28 mouse cellular contexts compared by ENCODE assay signal in the genomic region with DNA sequence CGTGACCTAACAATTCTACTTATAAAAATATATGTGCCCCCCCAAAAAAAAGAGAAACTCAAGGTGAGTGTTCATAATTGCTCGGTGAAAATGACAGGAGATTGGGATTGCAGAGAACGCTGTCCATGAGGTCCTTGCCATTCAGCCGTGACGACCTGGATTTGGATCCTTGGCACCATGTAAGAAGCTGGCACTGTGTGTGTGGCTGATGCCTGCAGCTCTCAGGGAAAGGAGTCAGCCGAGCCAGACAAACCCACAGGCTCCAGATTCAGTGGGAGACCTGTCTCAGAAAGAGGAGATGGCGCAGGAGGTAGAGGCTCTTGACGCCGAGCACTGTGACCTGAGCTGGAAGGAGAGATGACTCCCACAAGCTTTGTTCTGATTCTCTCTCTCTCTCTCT. TPM values are rescaled to one million over a fixed set of nuclear protein-coding genes. Genes with fewer than 3 reads are reported as not detected.
DNase-seq lines count a peak whose midpoint lies in the region; ATAC-seq and TF ChIP-seq lines count a peak whose summit lies in the region.
"Had no signal": no experiment of that assay in that cellular context is flagged by ENCODE, and none has a peak within 500 bp of the region (broad histone marks: within the 10 kb centered on the region; RNA-seq: fewer than 3 reads in every experiment).

No protein-coding gene starts in this region.

- TF ChIP-seq CTCF in hindbrain, postnatal 0 days (IDR thresholded peaks at IDR 0.05; ENCODE audit: low read depth) = no peak

- no peaks in the 10 kb centered on the region for H3K27me3 ChIP-seq in kidney, embryonic 15.5 days
- no peaks in the 10 kb centered on the region for H3K27me3 ChIP-seq in limb, embryonic 10.5 days (ENCODE audit: low read depth, poor library complexity, severe bottlenecking)
- no peaks in the 10 kb centered on the region for H3K27me3 ChIP-seq in hindbrain, postnatal 0 days (ENCODE audit: insufficient read depth, low read length)
- H3K27me3 ChIP-seq: CH12.LX; heart, embryonic 15.5 days; midbrain, embryonic 12.5 days; Patski had no signal

- DNase-seq in kidney, adult 11 months = peak; percentile 73
- peak; percentile 14 for DNase-seq in cerebellum, adult 8-10 months
- peak; percentile 71 to 81 for DNase-seq in cerebellum, postnatal 10 days
- DNase-seq in kidney, postnatal 10 days = peak; percentile 38
- no peak for DNase-seq in limb, embryonic 10.5 days (ENCODE audit: low spot score)
- DNase-seq in hindbrain, postnatal 0 days (ENCODE audit: low spot score) = no peak
- DNase-seq: adrenal gland, postnatal 36 days; B cell, adult 2 months; heart, postnatal 4 days; layer of hippocampus, adult 9-11 months; liver, postnatal 0 days; lung, postnatal 14 days; spleen, adult 18-20 months had no signal

- no peak for ATAC-seq in kidney, embryonic 15.5 days (replicated peaks; ENCODE audit: low FRiP score)
- ATAC-seq in hindbrain, postnatal 0 days = no peak
- ATAC-seq: forebrain, embryonic 16.5 days; liver, postnatal 0 days; Patski had no signal

- 0 out of 2 replicates have a peak, but pooled peaks cover 3% of the 10 kb centered on the region for H3K4me1 ChIP-seq in kidney, embryonic 15.5 days
- H3K4me1 ChIP-seq in limb, embryonic 10.5 days = no peaks in the 10 kb centered on the region
- no peaks in the 10 kb centered on the region for H3K4me1 ChIP-seq in hindbrain, postnatal 0 days (ENCODE audit: insufficient read depth, low read length)
- H3K4me1 ChIP-seq: midbrain, embryonic 12.5 days had no signal

- H3K9ac ChIP-seq in kidney, embryonic 15.5 days = no peak overlapping the region
- H3K9ac ChIP-seq in hindbrain, postnatal 0 days (replicated peaks; ENCODE audit: low read length) = no peak overlapping the region
- H3K9ac ChIP-seq: heart, embryonic 15.5 days; hindbrain, embryonic 14.5 days; liver, postnatal 0 days; midbrain, embryonic 12.5 days had no signal

- WGBS in kidney, embryonic 15.5 days = 78% methylated on average over 9 of the region's 9 CpGs
- 91% methylated on average over 9 of the region's 9 CpGs for WGBS in limb, embryonic 10.5 days
- WGBS in hindbrain, postnatal 0 days = 68% methylated on average over 9 of the region's 9 CpGs

- no peaks in the 10 kb centered on the region for H3K9me3 ChIP-seq in kidney, embryonic 15.5 days (replicated peaks)
- H3K9me3 ChIP-seq in limb, embryonic 10.5 days (replicated peaks) = no peaks in the 10 kb centered on the region
- no peaks in the 10 kb centered on the region for H3K9me3 ChIP-seq in hindbrain, postnatal 0 days (ENCODE audit: low read length)
- H3K9me3 ChIP-seq: embryonic facial prominence, embryonic 10.5 days; G1E; heart, embryonic 15.5 days; midbrain, embryonic 12.5 days had no signal

- no peak overlapping the region for H3K27ac ChIP-seq in kidney, embryonic 15.5 days
- H3K27ac ChIP-seq in limb, embryonic 10.5 days = no peak overlapping the region
- H3K27ac ChIP-seq in hindbrain, postnatal 0 days = no peak overlapping the region
- H3K27ac ChIP-seq: embryonic facial prominence, embryonic 10.5 days; heart, embryonic 15.5 days; hindbrain, embryonic 14.5 days; left cerebral cortex, adult 2 months; midbrain, embryonic 12.5 days had no signal

- no peaks in the 10 kb centered on the region for H3K36me3 ChIP-seq in kidney, embryonic 15.5 days
- peaks cover 15% of the 10 kb centered on the region for H3K36me3 ChIP-seq in limb, embryonic 10.5 days
- H3K36me3 ChIP-seq in hindbrain, postnatal 0 days (ENCODE audit: insufficient read depth, low read length) = no peaks in the 10 kb centered on the region
- H3K36me3 ChIP-seq: G1E; heart, embryonic 15.5 days had no signal

- H3K4me3 ChIP-seq in kidney, embryonic 15.5 days (replicated peaks) = no peak overlapping the region
- no peak overlapping the region for H3K4me3 ChIP-seq in limb, embryonic 10.5 days
- H3K4me3 ChIP-seq in hindbrain, postnatal 0 days (ENCODE audit: low read length) = no peak overlapping the region
- H3K4me3 ChIP-seq: embryonic facial prominence, embryonic 10.5 days; heart, embryonic 15.5 days; left cerebral cortex, adult 2 months; midbrain, embryonic 12.5 days had no signal

- no peak overlapping the region for H3K4me2 ChIP-seq in kidney, embryonic 15.5 days
- H3K4me2 ChIP-seq in hindbrain, postnatal 0 days (ENCODE audit: low read depth, low read length) = no peak overlapping the region
- H3K4me2 ChIP-seq: heart, embryonic 15.5 days; hindbrain, embryonic 14.5 days; liver, embryonic 11.5 days; midbrain, embryonic 12.5 days had no signal

RNA-seq across cellular contexts. Expression of a gene that starts 11.5 kb away (rescaled TPM):
- 0.23 and 1.1 TPM in 2 replicates for polyA plus RNA-seq in kidney, embryonic 15.5 days (2015; fragmentation: Nextera tagmentation; extraction: Ambion mirVana)
- 0.11 and 0.30 TPM in 2 replicates for polyA plus RNA-seq in limb, embryonic 10.5 days (2016; fragmentation: Nextera tagmentation; extraction: Ambion mirVana)
- total RNA-seq in hindbrain, postnatal 0 days (2014; rRNA removed) = 0.61 and 1.2 TPM in 2 replicates
- polyA plus RNA-seq in hindbrain, postnatal 0 days (2015; fragmentation: Nextera tagmentation; extraction: Ambion mirVana) = 1.2 and 1.4 TPM in 2 replicates
- total RNA-seq: adrenal gland, adult 18-20 months; adrenal gland, postnatal 36 days; megakaryocyte progenitor cell, adult 5-6 weeks; monocyte, adult 5-6 weeks had no signal
- polyA plus RNA-seq: G1E had no signal

RNA-seq across cellular contexts. Expression of a gene that starts 25.3 kb away (rescaled TPM):
- polyA plus RNA-seq in kidney, embryonic 15.5 days (2015; fragmentation: Nextera tagmentation; extraction: Ambion mirVana) = 7.9 and 8.9 TPM in 2 replicates
- polyA plus RNA-seq in limb, embryonic 10.5 days (2016; fragmentation: Nextera tagmentation; extraction: Ambion mirVana) = 4.1 and 5.6 TPM in 2 replicates
- 4.8 and 6.8 TPM in 2 replicates for total RNA-seq in hindbrain, postnatal 0 days (2014; rRNA removed)
- 2.6 and 2.8 TPM in 2 replicates for polyA plus RNA-seq in hindbrain, postnatal 0 days (2015; fragmentation: Nextera tagmentation; extraction: Ambion mirVana)

RNA-seq across cellular contexts. Expression of a gene that starts 27.3 kb away (rescaled TPM):
- 4.0 and 5.6 TPM in 2 replicates for polyA plus RNA-seq in kidney, embryonic 15.5 days (2015; fragmentation: Nextera tagmentation; extraction: Ambion mirVana)
- polyA plus RNA-seq in limb, embryonic 10.5 days (2016; fragmentation: Nextera tagmentation; extraction: Ambion mirVana) = 3.0 and 4.5 TPM in 2 replicates
- 9.3 and 12.9 TPM in 2 replicates for total RNA-seq in hindbrain, postnatal 0 days (2014; rRNA removed)
- 9.2 and 11.3 TPM in 2 replicates for polyA plus RNA-seq in hindbrain, postnatal 0 days (2015; fragmentation: Nextera tagmentation; extraction: Ambion mirVana)

RNA-seq across cellular contexts. Expression of a gene that starts 53.2 kb away (rescaled TPM):
- polyA plus RNA-seq in kidney, embryonic 15.5 days (2015; fragmentation: Nextera tagmentation; extraction: Ambion mirVana) = 204 and 215 TPM in 2 replicates
- polyA plus RNA-seq in limb, embryonic 10.5 days (2016; fragmentation: Nextera tagmentation; extraction: Ambion mirVana) = 274 and 301 TPM in 2 replicates
- total RNA-seq in hindbrain, postnatal 0 days (2014; rRNA removed) = 105 and 113 TPM in 2 replicates
- 127 and 131 TPM in 2 replicates for polyA plus RNA-seq in hindbrain, postnatal 0 days (2015; fragmentation: Nextera tagmentation; extraction: Ambion mirVana)

RNA-seq across cellular contexts. Expression of a gene that starts 54.8 kb away (rescaled TPM):
- 3.6 and 4.4 TPM in 2 replicates for polyA plus RNA-seq in kidney, embryonic 15.5 days (2015; fragmentation: Nextera tagmentation; extraction: Ambion mirVana)
- 2.7 and 5.0 TPM in 2 replicates for polyA plus RNA-seq in limb, embryonic 10.5 days (2016; fragmentation: Nextera tagmentation; extraction: Ambion mirVana)
- 2.3 and 4.8 TPM in 2 replicates for total RNA-seq in hindbrain, postnatal 0 days (2014; rRNA removed)
- 1.1 and 1.5 TPM in 2 replicates for polyA plus RNA-seq in hindbrain, postnatal 0 days (2015; fragmentation: Nextera tagmentation; extraction: Ambion mirVana)
- total RNA-seq: G1E; monocyte, adult 5-6 weeks; neutrophil, adult 5-6 weeks had no signal
- polyA plus RNA-seq: G1E had no signal

Comparison
In these comparisons a context has a peak if more than half of its experiments do, and no peak if none do; other contexts are left out.
1. DNase-seq: peak in kidney, adult 11 months (single experiment), cerebellum, adult 8-10 months (single experiment), cerebellum, postnatal 10 days (2 of 2) and kidney, postnatal 10 days (single experiment); none in limb, embryonic 10.5 days (single experiment) and hindbrain, postnatal 0 days (single experiment).